Mouse (Mus musculus) layer of hippocampus, adult 11-12 months (tissue): ENCODE measurements at regions not wholly inside any gene's neighbourhood (a gene's known extent, or its start where the extent isn't known, plus 50 kb on each side); places are given as distances from the start of the nearest gene placed in this dataset.

Source experiments
- DNase-seq: peaks from one replicate; pipeline ENCODE4 v3.0.0; 2022; ENCODE audit warnings: low spot score

DNA sequence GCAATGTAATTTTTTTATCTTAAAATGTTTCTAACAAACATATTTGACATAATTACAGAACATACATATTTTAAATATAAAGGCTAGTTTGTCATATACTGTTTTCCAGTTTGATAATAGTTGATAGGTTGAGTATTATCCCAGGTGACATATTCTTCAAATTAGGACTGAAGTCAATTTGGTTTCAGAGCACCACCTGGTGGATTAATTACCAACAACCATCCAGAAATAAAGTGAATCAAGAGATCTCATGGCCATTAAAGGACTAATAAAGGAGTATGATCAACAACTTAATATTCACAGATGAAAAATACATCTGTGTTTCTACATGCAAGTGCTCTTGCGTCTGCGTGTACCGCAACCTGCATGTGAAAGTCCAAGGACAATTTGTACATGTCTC lies 50.3 kb upstream of the Nmu start:
- DNase-seq = peak; percentile 17

DNA sequence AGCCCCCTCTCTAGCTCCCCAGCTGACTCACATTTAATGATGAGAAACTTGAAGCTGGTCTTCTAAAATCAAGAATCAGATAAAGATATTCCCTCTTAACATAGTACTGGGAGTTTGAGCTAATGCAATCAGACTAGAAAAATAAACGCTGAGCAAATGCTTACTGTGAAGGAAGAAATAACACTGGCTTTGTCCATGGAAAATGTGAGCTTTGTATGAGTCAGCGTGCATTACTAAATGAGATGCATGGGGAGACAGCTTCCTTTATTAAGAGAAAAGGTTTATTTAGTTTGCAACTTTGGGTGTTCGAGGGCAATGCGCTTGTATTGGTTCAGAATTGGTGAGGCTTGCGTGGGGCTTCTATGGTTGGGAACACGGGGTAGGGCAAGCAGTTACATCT lies 52.7 kb upstream of the Nmu start:
- no peak for DNase-seq

- no peak for DNase-seq
These were observed 53.5 kb upstream of the Nmu start for GRCm38 (mm10) chr5:76417137-76417536.

GRCm38 (mm10) chr5:76418901-76419823 lies 55.6 kb upstream of the Nmu start:
- DNase-seq = no peak

GRCm38 (mm10) chr5:76419841-76420240 lies 56.3 kb upstream of the Nmu start:
- DNase-seq = no peak

DNA sequence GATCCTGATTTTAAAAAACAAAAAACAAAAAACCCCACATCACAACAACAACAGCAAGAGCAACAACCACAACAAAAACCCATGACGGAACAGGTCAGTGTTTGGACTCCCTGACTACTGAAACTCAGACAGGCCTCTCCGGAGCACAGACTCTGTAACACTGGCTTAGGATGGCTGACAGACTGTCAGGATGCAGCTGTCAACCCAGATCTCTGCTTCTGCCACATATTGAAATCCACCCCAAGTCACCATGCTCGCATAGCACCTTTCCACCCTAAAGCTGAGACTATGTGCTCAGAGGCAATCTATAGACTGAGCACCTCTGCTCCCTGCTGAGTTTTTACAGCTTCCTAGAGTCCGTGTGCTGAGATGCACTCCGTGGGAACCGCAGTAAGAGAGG lies 57.0 kb upstream of the Nmu start:
- no peak for DNase-seq

GRCm38 (mm10) chr5:76423593-76423992 lies 60.0 kb upstream of the Nmu start:
- DNase-seq = no peak

GRCm38 (mm10) chr5:76425680-76426079 lies 58.2 kb upstream of the Gm7271 start:
- no peak for DNase-seq

DNA sequence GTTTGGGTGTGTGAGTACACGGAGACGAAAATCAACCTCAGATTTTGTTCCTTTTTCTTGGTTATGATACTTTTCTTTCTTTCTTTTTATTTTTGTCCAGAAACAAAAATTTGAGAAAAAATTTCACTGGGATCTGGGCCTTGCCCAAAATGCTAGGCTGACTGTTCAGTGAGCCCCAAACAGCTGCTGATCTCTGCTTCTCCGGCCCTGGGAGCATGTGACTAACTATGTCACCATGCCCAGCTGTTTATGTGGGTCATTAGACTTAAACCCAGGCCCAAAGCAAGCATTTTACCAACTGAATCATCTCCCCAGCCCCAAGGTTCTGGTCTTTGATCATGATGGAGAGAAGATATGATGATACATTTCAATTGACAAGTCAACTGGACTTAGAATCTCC lies 56.3 kb upstream of the Gm7271 start:
- no peak for DNase-seq

DNA sequence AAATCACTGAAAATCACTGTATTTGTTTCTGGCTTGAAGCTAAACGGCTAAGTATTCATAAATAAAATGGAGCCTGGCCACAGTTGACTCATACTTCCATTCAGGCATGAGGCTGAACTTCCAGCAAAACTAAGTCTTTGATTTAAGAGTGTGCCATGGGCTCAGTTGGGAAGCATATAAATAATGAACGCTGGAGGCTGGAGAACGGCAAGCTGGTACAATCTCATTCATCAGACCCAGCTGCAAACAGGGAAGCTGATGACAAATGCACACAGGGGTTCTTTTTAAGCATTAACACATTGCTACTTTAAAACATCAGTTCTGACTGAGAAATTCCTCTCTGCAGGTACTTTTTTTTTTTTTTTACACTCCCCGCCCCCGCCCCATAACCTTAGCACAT lies 54.4 kb upstream of the Gm7271 start:
- no peak for DNase-seq

- DNase-seq = no peak
These were observed 50.2 kb upstream of the Gm7271 start for GRCm38 (mm10) chr5:76433623-76434022.
